Mouse (Mus musculus) midbrain, embryonic 14.5 days (tissue): ENCODE measurements at regions not wholly inside any gene's neighbourhood (a gene's known extent, or its start where the extent isn't known, plus 50 kb on each side); places are given as distances from the start of the nearest gene placed in this dataset.
A peak's percentile ranks its signal among the peaks of the same experiment; 100 is the strongest.

Experiments
- ATAC-seq: fragments of 200-750 bp; cut with Nextera tagmentation; 2 replicates; pipeline ENCODE4 v1.8.0; 2017; ENCODE audit warnings: moderate number of reproducible peaks, moderate library complexity; ENCODE audit not compliant: low FRiP score, low TSS enrichment
- DNase-seq: peaks from one replicate; pipeline ENCODE4 v3.0.0-alpha.2; 2015
- H3K27ac ChIP-seq: fragments of 300-500 bp; sonication (generic); replicated peaks from 2 replicates; pipeline ENCODE4 v1.5.1; 2014; ENCODE audit warnings: mild to moderate bottlenecking, low read depth, low read length, moderate library complexity
- H3K27me3 ChIP-seq: fragments of 300-500 bp; sonication (generic); 2 replicates; pipeline ENCODE4 v1.6.1; 2014; ENCODE audit warnings: low read length, control low read depth, mixed read lengths; ENCODE audit not compliant: control insufficient read depth, insufficient read depth
- H3K36me3 ChIP-seq: fragments of 300-500 bp; sonication (generic); 2 replicates; pipeline ENCODE4 v1.6.1; 2014; ENCODE audit warnings: low read length, control low read depth; ENCODE audit not compliant: control insufficient read depth, insufficient read depth
- H3K4me1 ChIP-seq: fragments of 300-500 bp; sonication (generic); 2 replicates; pipeline ENCODE4 v1.6.1; 2014; ENCODE audit warnings: mild to moderate bottlenecking, antibody characterized with exemption, low read length, control low read depth; ENCODE audit not compliant: control insufficient read depth, insufficient read depth
- H3K4me2 ChIP-seq: fragments of 300-500 bp; sonication (generic); 2 replicates; pipeline ENCODE4 v1.6.1; 2014; ENCODE audit warnings: mild to moderate bottlenecking, low read length, moderate library complexity
- H3K4me3 ChIP-seq: fragments of 300-500 bp; sonication (generic); replicated peaks from 2 replicates; pipeline ENCODE4 v1.5.1; 2014; ENCODE audit warnings: low read depth, low read length
- H3K9ac ChIP-seq: fragments of 300-500 bp; sonication (generic); replicated peaks from 2 replicates; pipeline ENCODE4 v1.6.1; 2014; ENCODE audit warnings: mild to moderate bottlenecking, low read length, moderate library complexity
- H3K9me3 ChIP-seq: fragments of 300-500 bp; sonication (generic); 2 replicates; pipeline ENCODE4 v1.6.1; 2016; ENCODE audit warnings: low read length, control low read depth, mixed read lengths; ENCODE audit not compliant: control insufficient read depth
- WGBS: fragments of 180-500 bp; shearing (Covaris S2); extraction: QIAGEN DNeasy Blood & Tissue Kit; methylation state at CpG from one replicate; pipeline ENCODE4 v1.1.7; 2014; 5-methylcytosine and 5-hydroxymethylcytosine counted together

DNA sequence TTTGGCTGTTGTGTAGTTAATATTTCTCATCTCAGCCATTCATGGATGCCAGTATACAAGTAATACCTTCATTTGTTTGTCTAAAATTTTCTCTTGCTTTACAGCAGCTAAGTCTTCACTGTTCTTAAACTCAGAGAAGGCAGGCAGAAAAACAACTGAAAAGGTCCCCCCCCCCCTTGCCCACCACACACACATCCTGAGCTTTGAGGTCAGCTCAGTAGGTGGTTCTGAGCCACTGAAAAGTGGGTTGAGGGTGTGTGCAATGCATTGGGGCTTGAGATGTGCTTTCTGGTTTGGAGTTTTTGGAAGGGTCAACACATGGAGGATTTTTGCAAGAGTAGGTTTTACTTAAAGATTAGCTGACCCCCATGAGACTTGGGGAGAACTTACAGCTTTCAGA lies 136.1 kb upstream of the Slco3a1 start:
- Histone ChIP-seq H3K36me3 (no peaks in the 10 kb centered on the region), H3K4me3 (no peak overlapping the region), H3K9ac (no peak overlapping the region), H3K27ac (no peak overlapping the region), H3K4me1 (no peaks in the 10 kb centered on the region), H3K4me2 (no peak overlapping the region), H3K27me3 (no peaks in the 10 kb centered on the region), H3K9me3 (no peaks in the 10 kb centered on the region)
- no peak for ATAC-seq
- no peak for DNase-seq

DNA sequence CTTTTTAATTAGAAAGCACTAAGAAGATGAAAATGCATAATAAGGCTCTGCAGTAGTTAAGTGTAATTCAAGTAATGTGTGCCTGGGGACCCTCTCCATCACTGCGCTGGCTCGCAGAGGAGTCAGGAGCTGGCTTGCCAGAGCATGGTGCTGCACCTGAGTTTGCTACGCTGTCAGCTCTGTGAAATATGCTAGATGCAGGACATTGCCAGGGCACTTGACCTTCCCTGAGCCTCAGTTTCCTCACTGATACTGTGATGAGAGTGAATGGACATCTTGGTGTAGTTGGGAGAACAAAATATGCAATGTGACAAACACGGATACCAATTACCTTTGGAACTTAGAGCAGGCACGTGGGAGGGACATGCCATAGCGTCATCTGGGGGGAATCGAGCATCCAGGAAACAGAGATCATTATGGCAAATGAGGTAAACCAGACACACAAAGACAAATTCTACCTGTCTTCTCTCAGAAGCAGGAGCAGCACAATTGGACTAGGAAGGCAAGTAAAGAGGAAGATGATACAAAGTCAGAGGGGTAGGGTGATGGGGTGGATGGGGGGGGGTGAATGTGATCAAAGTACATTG lies 133.6 kb upstream of the Slco3a1 start:
- ATAC-seq (no peak), DNase-seq (no peak)
- H3K27me3 ChIP-seq: no peaks in the 10 kb centered on the region
- 79% methylated on average over 7 of the region's 7 CpGs for WGBS
- H3K4me2 ChIP-seq: no peak overlapping the region
- no peaks in the 10 kb centered on the region for H3K9me3 ChIP-seq
- no peak overlapping the region for H3K27ac ChIP-seq
- no peaks in the 10 kb centered on the region for H3K36me3 ChIP-seq
- no peak overlapping the region for H3K4me3 ChIP-seq
- H3K4me1 ChIP-seq: no peaks in the 10 kb centered on the region
- no peak overlapping the region for H3K9ac ChIP-seq

DNA sequence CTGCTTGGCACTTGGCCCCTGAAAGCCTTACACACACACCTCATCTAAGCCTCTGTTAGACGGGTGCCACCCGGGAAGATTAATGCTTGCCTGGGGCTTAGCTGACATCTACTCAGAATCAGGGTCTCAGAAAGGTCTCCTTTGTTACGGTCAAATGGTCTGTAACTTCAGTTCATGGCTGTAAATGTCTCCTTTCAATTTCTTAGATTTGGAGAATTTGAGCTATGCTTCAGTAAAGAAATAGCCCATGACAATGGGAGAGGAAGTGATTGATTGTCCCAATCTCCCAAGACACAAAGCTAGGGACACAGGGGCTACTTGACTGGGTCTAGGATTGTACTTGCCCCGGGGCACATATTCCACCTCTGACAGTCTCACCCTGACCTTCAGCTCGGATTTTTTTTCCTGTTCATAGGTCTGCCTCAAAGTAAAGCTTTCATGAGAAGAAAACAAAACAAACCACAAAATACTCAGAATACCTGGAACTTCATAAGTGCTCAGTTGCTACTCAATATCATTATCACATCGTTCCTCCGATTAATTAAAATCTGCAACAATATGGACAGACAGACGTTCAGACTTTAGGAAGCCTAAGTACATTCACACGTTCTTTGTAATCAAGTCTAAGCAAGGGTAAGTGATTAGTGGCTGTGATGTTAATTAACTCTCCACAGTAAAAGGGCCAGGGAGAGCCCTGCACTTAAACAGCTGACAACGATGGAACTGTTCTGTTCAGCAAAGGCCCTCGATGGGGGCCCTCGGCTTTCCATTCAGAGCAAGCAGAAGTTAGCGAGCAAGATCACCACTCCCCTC lies 132.9 kb upstream of the Slco3a1 start:
- Histone ChIP-seq H3K4me1 (no peaks in the 10 kb centered on the region), H3K4me3 (no peak overlapping the region), H3K27ac (no peak overlapping the region), H3K27me3 (no peaks in the 10 kb centered on the region), H3K9me3 (no peaks in the 10 kb centered on the region), H3K4me2 (no peak overlapping the region), H3K9ac (no peak overlapping the region), H3K36me3 (no peaks in the 10 kb centered on the region)
- peak; percentile 24 for DNase-seq
- 46% methylated on average over 13 of the region's 13 CpGs for WGBS
- ATAC-seq: no peak; the same call in 1 of the 2 replicates

DNA sequence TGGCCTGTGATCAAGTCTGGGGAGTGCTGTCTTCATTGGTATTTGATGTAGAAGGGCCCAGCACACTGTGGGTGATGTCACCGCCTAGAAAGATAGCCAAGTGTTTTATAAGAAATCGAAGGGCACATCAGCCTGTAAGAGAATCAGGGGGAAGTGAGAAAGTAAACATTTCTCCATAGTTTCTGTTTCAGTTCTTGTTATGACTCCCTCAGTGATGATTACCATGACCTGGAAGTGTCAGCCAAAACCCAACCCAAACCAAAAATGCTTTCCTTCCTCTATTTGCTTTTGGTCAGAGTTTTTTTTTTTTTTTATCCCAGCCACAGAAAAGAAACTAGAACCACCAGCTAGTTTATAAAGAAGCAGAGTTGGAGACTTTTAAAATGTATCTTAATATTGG lies 129.4 kb upstream of the Slco3a1 start:
- Histone ChIP-seq H3K4me1 (no peaks in the 10 kb centered on the region), H3K36me3 (no peaks in the 10 kb centered on the region), H3K4me2 (no peak overlapping the region), H3K4me3 (no peak overlapping the region), H3K9me3 (no peaks in the 10 kb centered on the region), H3K9ac (no peak overlapping the region), H3K27me3 (no peaks in the 10 kb centered on the region), H3K27ac (no peak overlapping the region)
- DNase-seq (no peak), ATAC-seq (no peak)
- WGBS: 84% methylated on average over 2 of the region's 2 CpGs

DNA sequence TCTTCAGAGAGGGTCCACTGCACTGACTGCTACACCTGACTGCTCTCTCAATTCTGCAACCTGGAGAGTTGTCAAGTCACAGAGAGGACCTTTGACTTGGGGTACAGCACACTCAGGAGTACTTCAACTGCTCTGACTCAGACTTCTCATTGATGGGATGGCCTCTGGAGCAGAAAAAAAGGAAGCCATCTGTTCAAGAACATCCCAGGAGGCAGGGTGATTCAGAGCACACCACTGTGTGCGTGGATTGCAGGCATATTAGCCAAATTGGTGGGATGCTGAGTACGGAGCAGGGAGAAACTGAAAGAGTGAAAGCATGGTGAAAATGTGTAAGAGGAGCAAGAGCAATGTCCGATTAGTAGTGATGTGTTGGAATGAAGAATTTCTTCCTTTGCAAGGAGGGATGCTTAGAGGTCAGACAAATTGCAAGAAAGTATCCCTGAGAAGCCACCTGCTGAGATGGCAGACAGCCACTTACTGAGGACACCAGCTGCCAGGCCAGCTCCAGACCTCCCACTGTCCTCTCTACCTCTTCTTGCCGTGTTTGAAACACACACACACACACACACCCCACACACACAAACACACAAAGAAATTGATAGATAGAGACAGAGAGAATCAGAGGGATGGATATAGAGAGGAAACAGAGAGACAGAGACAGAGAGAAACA lies 119.2 kb upstream of the Slco3a1 start:
- Histone ChIP-seq H3K27me3 (no peaks in the 10 kb centered on the region), H3K4me3 (no peak overlapping the region), H3K36me3 (no peaks in the 10 kb centered on the region), H3K9ac (no peak overlapping the region), H3K4me1 (no peaks in the 10 kb centered on the region), H3K9me3 (no peaks in the 10 kb centered on the region), H3K27ac (no peak overlapping the region), H3K4me2 (no peak overlapping the region)
- ATAC-seq (no peak), DNase-seq (no peak)
- WGBS: 74% methylated on average over 4 of the region's 4 CpGs

DNA sequence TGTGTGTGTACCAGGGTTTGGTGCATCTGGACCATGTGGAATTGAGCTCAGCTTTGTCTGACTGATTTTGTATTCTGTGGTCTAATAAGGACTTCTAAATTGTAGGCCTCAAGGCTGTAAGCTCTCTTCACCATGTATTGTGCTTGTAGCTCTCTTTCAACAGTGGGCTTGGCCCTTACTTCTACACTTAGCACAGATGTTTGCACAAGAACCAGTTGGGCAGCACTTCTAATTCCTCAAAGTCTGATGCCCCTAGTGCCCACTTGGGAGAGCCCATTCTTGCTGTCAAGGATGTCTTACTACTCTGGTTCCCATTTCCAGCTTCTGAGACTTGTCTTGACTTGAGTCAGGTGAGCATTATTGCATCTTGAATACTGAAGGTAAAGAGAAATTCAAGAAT lies 114.5 kb upstream of the Slco3a1 start:
- no peak for ATAC-seq

DNA sequence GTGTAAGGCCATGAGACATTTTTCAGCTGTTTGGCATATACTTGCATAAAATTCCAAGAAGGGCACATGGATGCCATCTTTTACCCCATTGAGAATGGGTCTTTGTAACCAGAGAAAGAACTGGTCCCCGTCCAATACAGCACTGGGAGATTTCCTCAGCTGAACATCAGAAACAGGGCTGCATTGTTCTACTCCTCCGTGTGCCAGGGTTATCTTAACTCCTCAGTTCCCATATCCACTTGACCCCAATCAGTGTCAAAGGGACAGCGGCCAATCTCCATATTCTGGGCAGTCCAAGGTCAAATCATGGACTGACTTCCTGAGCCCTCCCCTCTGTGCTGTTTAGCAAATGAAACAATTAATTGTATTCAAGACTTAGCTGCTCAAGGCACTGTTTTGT lies 112.5 kb upstream of the Slco3a1 start:
- H3K4me3 ChIP-seq: no peak overlapping the region
- no peaks in the 10 kb centered on the region for H3K36me3 ChIP-seq
- 68% methylated on average over 3 of the region's 3 CpGs for WGBS
- H3K4me2 ChIP-seq: no peak overlapping the region
- no peak overlapping the region for H3K9ac ChIP-seq
- ATAC-seq (no peak), DNase-seq (no peak)
- H3K27ac ChIP-seq: no peak overlapping the region
- H3K4me1 ChIP-seq: no peaks in the 10 kb centered on the region
- H3K9me3 ChIP-seq: no peaks in the 10 kb centered on the region
- no peaks in the 10 kb centered on the region for H3K27me3 ChIP-seq

More for the DNA sequence above, 114.5 kb upstream of the Slco3a1 start:
- Histone ChIP-seq H3K36me3 (no peaks in the 10 kb centered on the region), H3K27me3 (no peaks in the 10 kb centered on the region), H3K4me1 (no peaks in the 10 kb centered on the region), H3K4me3 (no peak overlapping the region), H3K4me2 (no peak overlapping the region), H3K27ac (no peak overlapping the region), H3K9me3 (no peaks in the 10 kb centered on the region), H3K9ac (no peak overlapping the region)
- no peak for DNase-seq

DNA sequence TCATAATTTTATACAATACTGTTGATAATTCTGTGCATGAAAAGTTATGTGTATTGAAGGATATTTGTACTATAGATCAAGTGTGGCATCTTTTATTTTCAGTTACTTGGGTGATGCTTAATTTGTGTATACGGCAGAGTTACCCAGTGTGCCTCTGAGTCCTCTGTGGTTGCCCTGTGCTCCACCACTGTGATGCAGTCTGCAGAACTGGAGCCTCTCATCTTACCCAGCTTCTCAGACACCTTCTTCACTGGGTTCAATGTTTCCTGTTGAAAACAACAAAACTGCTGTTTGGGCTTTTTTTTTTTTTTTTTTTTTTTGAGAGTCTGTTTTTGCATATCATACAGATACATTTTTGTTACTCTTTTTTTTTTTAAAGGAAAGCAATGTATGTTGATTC lies 109.2 kb upstream of the Slco3a1 start:
- Histone ChIP-seq H3K9ac (no peak overlapping the region), H3K27me3 (no peaks in the 10 kb centered on the region), H3K4me3 (no peak overlapping the region), H3K36me3 (no peaks in the 10 kb centered on the region), H3K9me3 (no peaks in the 10 kb centered on the region), H3K4me1 (no peaks in the 10 kb centered on the region), H3K4me2 (no peak overlapping the region), H3K27ac (no peak overlapping the region)
- ATAC-seq (no peak), DNase-seq (no peak)
- 95% methylated on average over 1 of the region's 1 CpGs for WGBS

DNA sequence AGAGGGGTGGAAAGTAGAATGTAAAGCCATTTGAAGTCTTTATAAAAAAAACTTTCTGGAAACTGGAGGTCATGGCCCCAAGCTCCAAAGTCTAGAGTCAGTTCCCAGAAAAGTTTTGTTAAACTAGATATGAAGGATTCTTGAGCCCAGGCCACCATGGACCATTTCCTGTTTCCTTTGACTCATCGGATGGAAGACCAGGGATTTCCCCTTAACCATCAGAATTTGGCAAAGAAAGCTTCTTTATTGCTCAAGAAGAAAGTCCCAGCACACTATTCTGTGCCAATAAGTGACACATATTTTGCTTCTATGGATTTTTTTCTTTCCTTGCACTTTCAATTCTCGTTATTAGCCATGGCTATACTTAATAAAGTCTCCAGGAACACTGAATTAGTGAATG lies 92.7 kb upstream of the Slco3a1 start:
- DNase-seq (no peak), ATAC-seq (no peak)
- H3K27me3 ChIP-seq: no peaks in the 10 kb centered on the region
- H3K9me3 ChIP-seq: no peaks in the 10 kb centered on the region
- no peaks in the 10 kb centered on the region for H3K36me3 ChIP-seq
- WGBS: 84% methylated on average over 2 of the region's 2 CpGs
- no peak overlapping the region for H3K27ac ChIP-seq
- no peak overlapping the region for H3K4me2 ChIP-seq
- H3K9ac ChIP-seq: no peak overlapping the region
- H3K4me3 ChIP-seq: no peak overlapping the region
- no peaks in the 10 kb centered on the region for H3K4me1 ChIP-seq
